8 mouse cellular contexts compared by ENCODE assay signal in genomic region chr5:124446301-124446881, GRCm38 (mm10). TPM values are rescaled to one million over a fixed set of nuclear protein-coding genes. Genes with fewer than 3 reads are reported as not detected.
DNase-seq lines count a peak whose midpoint lies in the region; ATAC-seq lines count a peak whose summit lies in the region.

No protein-coding gene starts in this region.

- peak overlapping the region; percentile 97 for H3K9ac ChIP-seq in stomach, embryonic 16.5 days (ENCODE audit: low read length)

- H3K27ac ChIP-seq in forebrain, embryonic 10.5 days, result peak overlapping the region; percentile 96
- H3K27ac ChIP-seq in limb, embryonic 10.5 days, result peak overlapping the region; percentile 94
- H3K27ac ChIP-seq in midbrain, embryonic 10.5 days (replicated peaks), result peak overlapping the region; percentile 96
- H3K27ac ChIP-seq in stomach, embryonic 16.5 days (ENCODE audit: low read length), result peak overlapping the region; percentile 97

- WGBS in forebrain, embryonic 10.5 days, result 3% methylated on average over 15 of the region's 15 CpGs
- under 1% methylated on average over 15 of the region's 15 CpGs for WGBS in limb, embryonic 10.5 days
- 3% methylated on average over 15 of the region's 15 CpGs for WGBS in midbrain, embryonic 10.5 days
- WGBS in stomach, embryonic 16.5 days, result 4% methylated on average over 15 of the region's 15 CpGs

- intact Hi-C loops in heart, postnatal 25 days (cut with DNase I), result loop anchor here (5.0 kb wide), 1 partner anchor 36 kb away; the partner anchor contains the start of gene Snrnp35

- H3K27me3 ChIP-seq in forebrain, embryonic 10.5 days (ENCODE audit: poor library complexity, severe bottlenecking), result no peaks in the 10 kb centered on the region
- no peaks in the 10 kb centered on the region for H3K27me3 ChIP-seq in limb, embryonic 10.5 days (ENCODE audit: low read depth, poor library complexity, severe bottlenecking)
- H3K27me3 ChIP-seq in midbrain, embryonic 10.5 days (ENCODE audit: low read depth, poor library complexity, severe bottlenecking), result no peaks in the 10 kb centered on the region
- no peaks in the 10 kb centered on the region for H3K27me3 ChIP-seq in stomach, embryonic 16.5 days (ENCODE audit: control insufficient read depth, insufficient read depth, low read length)

- H3K4me1 ChIP-seq in forebrain, embryonic 10.5 days, result peaks cover 47% of the 10 kb centered on the region
- peaks cover 28% of the 10 kb centered on the region for H3K4me1 ChIP-seq in limb, embryonic 10.5 days
- H3K4me1 ChIP-seq in midbrain, embryonic 10.5 days, result peaks cover 43% of the 10 kb centered on the region
- peaks cover 22% of the 10 kb centered on the region for H3K4me1 ChIP-seq in stomach, embryonic 16.5 days (ENCODE audit: control insufficient read depth, insufficient read depth, low read length)

- no peaks in the 10 kb centered on the region for H3K9me3 ChIP-seq in forebrain, embryonic 10.5 days
- H3K9me3 ChIP-seq in limb, embryonic 10.5 days (replicated peaks), result no peaks in the 10 kb centered on the region
- H3K9me3 ChIP-seq in midbrain, embryonic 10.5 days (replicated peaks), result no peaks in the 10 kb centered on the region
- H3K9me3 ChIP-seq in stomach, embryonic 16.5 days (replicated peaks; ENCODE audit: control insufficient read depth, low read length), result no peaks in the 10 kb centered on the region

- H3K4me3 ChIP-seq in forebrain, embryonic 10.5 days, result peak overlapping the region; percentile 96
- H3K4me3 ChIP-seq in limb, embryonic 10.5 days, result peak overlapping the region; percentile 95
- H3K4me3 ChIP-seq in midbrain, embryonic 10.5 days, result peak overlapping the region; percentile 94
- peak overlapping the region; percentile 82 for H3K4me3 ChIP-seq in stomach, embryonic 16.5 days (replicated peaks; ENCODE audit: low read length)

- H3K4me2 ChIP-seq in stomach, embryonic 16.5 days (ENCODE audit: low read depth, low read length), result peak overlapping the region; percentile 74

- ATAC-seq in stomach, embryonic 16.5 days (ENCODE audit: insufficient read depth, low FRiP score), result peak; percentile 85

- H3K36me3 ChIP-seq in forebrain, embryonic 10.5 days (replicated peaks), result peaks cover 59% of the 10 kb centered on the region
- peaks cover 55% of the 10 kb centered on the region for H3K36me3 ChIP-seq in limb, embryonic 10.5 days
- peaks cover 56% of the 10 kb centered on the region for H3K36me3 ChIP-seq in midbrain, embryonic 10.5 days
- H3K36me3 ChIP-seq in stomach, embryonic 16.5 days (ENCODE audit: control insufficient read depth, insufficient read depth, low read length), result peaks cover 7% of the 10 kb centered on the region

- peak; percentile 43 for DNase-seq in CD4-positive helper T cell, adult 2 months (ENCODE audit: low read depth, low spot score)
- DNase-seq in adrenal gland, postnatal 36 days, result peak; percentile 81 to 82
- DNase-seq in forebrain, embryonic 10.5 days (ENCODE audit: extremely low spot score, low spot score), result peak; percentile 72
- peak; percentile 60 for DNase-seq in heart, postnatal 25 days (ENCODE audit: low spot score)
- DNase-seq in limb, embryonic 10.5 days (ENCODE audit: low spot score), result peak; percentile 75
- DNase-seq in midbrain, embryonic 10.5 days (ENCODE audit: low spot score), result peak; percentile 66
- DNase-seq in layer of hippocampus, postnatal 10 days (ENCODE audit: low spot score in 2 of 2), result no peak

RNA-seq across cellular contexts. Expression of gene Kmt5a, which starts 6.7 kb away (rescaled TPM):
- total RNA-seq in adrenal gland, postnatal 36 days (2021), result 100 to 1,000 TPM; 172 to 188 TPM
- 41.0 and 41.6 TPM in 2 replicates for polyA plus RNA-seq in forebrain, embryonic 10.5 days (2016; fragmentation: Nextera tagmentation; extraction: Ambion mirVana)
- 100 to 1,000 TPM; 221 to 226 TPM for total RNA-seq in heart, postnatal 25 days (2021)
- 52.3 and 71.3 TPM in 2 replicates for polyA plus RNA-seq in limb, embryonic 10.5 days (2016; fragmentation: Nextera tagmentation; extraction: Ambion mirVana)
- 36.3 and 37.5 TPM in 2 replicates for polyA plus RNA-seq in midbrain, embryonic 10.5 days (2016; fragmentation: Nextera tagmentation; extraction: Ambion mirVana)
- polyA plus RNA-seq in stomach, embryonic 16.5 days (2015; fragmentation: Nextera tagmentation; extraction: Ambion mirVana), result 50.4 and 51.7 TPM in 2 replicates
- 10 to 100 TPM; 43.6 to 50.8 TPM for total RNA-seq in layer of hippocampus, postnatal 10 days (2021)

RNA-seq across cellular contexts. Expression of gene Sbno1, which starts 20.6 kb away (rescaled TPM):
- 100 to 1,000 TPM in 1 of 2 experiments, 10 to 100 TPM in 1; 84.3 to 100 TPM for total RNA-seq in adrenal gland, postnatal 36 days (2021)
- 85.7 and 88.3 TPM in 2 replicates for polyA plus RNA-seq in forebrain, embryonic 10.5 days (2016; fragmentation: Nextera tagmentation; extraction: Ambion mirVana)
- total RNA-seq in heart, postnatal 25 days (2021), result 10 to 100 TPM; 63.9 to 68.9 TPM
- polyA plus RNA-seq in limb, embryonic 10.5 days (2016; fragmentation: Nextera tagmentation; extraction: Ambion mirVana), result 82.8 and 93.6 TPM in 2 replicates
- 90.3 and 94.8 TPM in 2 replicates for polyA plus RNA-seq in midbrain, embryonic 10.5 days (2016; fragmentation: Nextera tagmentation; extraction: Ambion mirVana)
- 70.4 and 76.1 TPM in 2 replicates for polyA plus RNA-seq in stomach, embryonic 16.5 days (2015; fragmentation: Nextera tagmentation; extraction: Ambion mirVana)
- 100 to 1,000 TPM; 125 to 128 TPM for total RNA-seq in layer of hippocampus, postnatal 10 days (2021)

RNA-seq across cellular contexts. Expression of gene Rilpl2, which starts 31.8 kb away (rescaled TPM):
- total RNA-seq in adrenal gland, postnatal 36 days (2021), result 10 to 100 TPM; 21.4 to 23.9 TPM
- 22.7 and 24.2 TPM in 2 replicates for polyA plus RNA-seq in forebrain, embryonic 10.5 days (2016; fragmentation: Nextera tagmentation; extraction: Ambion mirVana)
- 1 to 10 TPM; 7.9 to 9.4 TPM for total RNA-seq in heart, postnatal 25 days (2021)
- 26.8 and 31.1 TPM in 2 replicates for polyA plus RNA-seq in limb, embryonic 10.5 days (2016; fragmentation: Nextera tagmentation; extraction: Ambion mirVana)
- polyA plus RNA-seq in midbrain, embryonic 10.5 days (2016; fragmentation: Nextera tagmentation; extraction: Ambion mirVana), result 22.4 and 24.9 TPM in 2 replicates
- polyA plus RNA-seq in stomach, embryonic 16.5 days (2015; fragmentation: Nextera tagmentation; extraction: Ambion mirVana), result 27.4 and 32.0 TPM in 2 replicates
- 10 to 100 TPM; 22.4 to 25.2 TPM for total RNA-seq in layer of hippocampus, postnatal 10 days (2021)

RNA-seq across cellular contexts. Expression of gene Snrnp35, which starts 36.5 kb away (rescaled TPM):
- 10 to 100 TPM; 19.4 to 20.5 TPM for total RNA-seq in adrenal gland, postnatal 36 days (2021)
- 35.8 and 37.2 TPM in 2 replicates for polyA plus RNA-seq in forebrain, embryonic 10.5 days (2016; fragmentation: Nextera tagmentation; extraction: Ambion mirVana)
- 10 to 100 TPM; 10.0 to 12.7 TPM for total RNA-seq in heart, postnatal 25 days (2021)
- 30.8 and 32.2 TPM in 2 replicates for polyA plus RNA-seq in limb, embryonic 10.5 days (2016; fragmentation: Nextera tagmentation; extraction: Ambion mirVana)
- polyA plus RNA-seq in midbrain, embryonic 10.5 days (2016; fragmentation: Nextera tagmentation; extraction: Ambion mirVana), result 35.1 and 35.5 TPM in 2 replicates
- 22.0 and 24.3 TPM in 2 replicates for polyA plus RNA-seq in stomach, embryonic 16.5 days (2015; fragmentation: Nextera tagmentation; extraction: Ambion mirVana)
- 10 to 100 TPM; 20.9 to 32.7 TPM for total RNA-seq in layer of hippocampus, postnatal 10 days (2021)

Comparison
In these comparisons a context has a peak if more than half of its experiments do, and no peak if none do; other contexts are left out.
1. DNase-seq: peak in CD4-positive helper T cell, adult 2 months (single experiment), adrenal gland, postnatal 36 days (2 of 2), forebrain, embryonic 10.5 days (single experiment), heart, postnatal 25 days (single experiment), limb, embryonic 10.5 days (single experiment) and midbrain, embryonic 10.5 days (single experiment); none in layer of hippocampus, postnatal 10 days (0 of 2).
2. Peak in every context shown above with its lines, with median percentiles within 50 percentile points of each other: H3K27ac ChIP-seq and H3K4me3 ChIP-seq.